Mouse (Mus musculus): Measurements from ENCODE around the gene Tcp1. TPM values are rescaled to one million over a fixed set of nuclear protein-coding genes. Genes with fewer than 3 reads are reported as not detected.

Tcp1 gene
- polyA plus RNA-seq (2012; rRNA removed), result 11.3 and 13.8 TPM in 2 replicates

DNA sequence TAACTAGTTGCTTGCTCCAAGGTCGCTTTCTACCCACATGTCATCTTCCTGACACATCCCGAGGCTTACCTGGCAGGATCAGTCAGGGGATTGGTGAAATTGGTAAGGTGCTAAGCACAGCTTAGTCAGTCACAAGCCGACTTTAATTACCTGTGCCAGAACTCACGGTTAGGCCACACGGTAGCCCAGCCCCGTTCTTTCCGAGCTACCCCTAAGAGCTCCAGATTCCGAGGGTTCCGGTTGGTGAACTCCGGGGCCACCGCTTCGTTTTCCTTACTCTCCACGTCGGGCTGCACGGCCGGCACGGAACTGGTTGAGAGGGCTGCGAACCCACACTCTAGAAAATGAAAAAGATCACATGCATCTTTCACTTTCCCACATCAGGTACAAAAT lies at the start of gene Tcp1:
Gene Tcp1 (plus strand): TSS at position 214 of the 393 bp plus-strand sequence.

DNA sequence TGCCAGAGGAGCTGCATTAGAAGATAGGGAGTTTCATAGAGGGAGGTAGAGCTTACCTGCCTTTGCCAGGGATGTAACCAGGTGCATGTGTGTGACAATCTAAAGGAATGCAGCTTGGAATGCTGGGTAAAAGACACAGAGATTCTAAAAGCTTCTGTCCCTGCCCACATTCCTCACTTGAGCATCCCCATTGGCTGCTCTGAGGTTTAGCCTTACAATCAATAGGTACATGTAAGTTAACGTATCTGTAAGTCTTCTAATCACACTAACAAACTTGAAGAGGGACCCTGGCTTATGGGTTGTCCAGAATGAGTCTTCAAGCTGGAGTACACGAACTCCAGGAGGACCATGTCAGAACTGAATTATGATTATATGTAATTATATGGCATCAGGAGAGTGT lies 47.5 kb upstream of the Tcp1 start, which contains the start of gene Mas1:
Gene Mas1 (minus strand): TSS at position 101 of the 400 bp plus-strand sequence.

DNA sequence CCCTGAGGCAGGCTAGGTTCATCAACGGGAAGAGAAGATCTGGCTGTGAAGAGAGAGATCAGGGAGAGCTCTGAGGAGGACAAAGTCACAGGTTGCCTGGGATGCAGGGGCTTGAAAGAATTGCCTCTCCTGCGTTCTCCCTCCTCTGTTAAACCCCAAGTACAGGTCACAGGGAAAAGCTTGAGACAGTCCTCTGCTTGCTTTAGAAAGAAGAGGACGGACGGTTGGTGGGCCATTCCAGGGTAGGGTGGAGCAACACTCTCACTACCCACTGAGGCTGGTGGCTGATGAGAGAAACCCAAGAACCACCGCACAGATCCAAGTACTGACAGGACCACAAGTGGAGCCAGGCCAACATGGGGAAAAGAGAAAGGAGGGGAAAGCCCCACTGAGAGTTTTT lies 39.8 kb upstream of the Tcp1 start, which contains the start of gene Mrgprh:
Gene Mrgprh (plus strand): TSS at position 301 of the 400 bp plus-strand sequence.

DNA sequence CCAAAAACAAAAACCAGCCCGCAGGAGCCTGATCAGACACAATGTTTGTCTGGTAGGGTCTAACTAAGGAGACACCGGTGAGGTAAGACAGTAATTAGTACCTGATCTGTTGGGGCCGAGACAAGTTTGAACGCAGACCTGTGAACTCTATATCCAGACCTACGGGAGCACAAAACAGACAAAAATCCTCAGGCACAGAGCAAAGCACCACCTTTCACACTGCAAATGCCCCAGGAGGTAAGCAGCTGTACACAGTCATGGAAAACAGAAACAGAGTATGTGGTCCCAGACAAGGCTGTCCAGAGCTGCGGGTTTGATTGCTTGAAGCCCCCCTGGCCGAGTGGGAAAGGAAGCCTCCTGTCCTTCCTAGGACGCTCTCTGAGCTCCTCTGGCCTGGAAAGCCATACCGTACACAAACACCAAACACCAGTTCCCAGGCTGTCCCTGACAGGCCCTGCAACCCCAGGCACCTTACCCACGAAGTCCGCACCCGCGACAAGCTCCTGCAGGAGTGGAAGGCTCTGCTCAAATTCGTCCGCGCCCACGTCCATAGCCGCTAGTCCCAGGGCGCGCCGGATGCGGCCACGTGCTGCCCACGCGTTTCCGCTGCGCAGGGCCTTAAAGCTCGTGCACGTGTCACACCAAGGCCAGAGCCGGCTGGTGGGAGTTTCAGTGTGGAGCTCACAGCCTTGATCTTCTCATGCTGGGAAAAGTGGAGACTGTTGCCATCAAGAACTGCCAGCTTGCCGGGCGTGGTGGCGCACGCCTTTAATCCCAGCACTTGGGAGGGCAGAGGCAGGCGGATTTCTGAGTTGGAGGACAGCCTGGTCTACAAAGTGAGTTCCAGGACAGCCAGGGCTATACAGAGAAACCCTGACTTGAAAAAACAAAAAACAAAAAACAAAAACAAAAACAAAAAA lies 5.9 kb upstream of the Tcp1 start, which contains the start of gene Pnldc1:
Gene Pnldc1 (minus strand): TSS at position 870 of the 920 bp plus-strand sequence.

DNA sequence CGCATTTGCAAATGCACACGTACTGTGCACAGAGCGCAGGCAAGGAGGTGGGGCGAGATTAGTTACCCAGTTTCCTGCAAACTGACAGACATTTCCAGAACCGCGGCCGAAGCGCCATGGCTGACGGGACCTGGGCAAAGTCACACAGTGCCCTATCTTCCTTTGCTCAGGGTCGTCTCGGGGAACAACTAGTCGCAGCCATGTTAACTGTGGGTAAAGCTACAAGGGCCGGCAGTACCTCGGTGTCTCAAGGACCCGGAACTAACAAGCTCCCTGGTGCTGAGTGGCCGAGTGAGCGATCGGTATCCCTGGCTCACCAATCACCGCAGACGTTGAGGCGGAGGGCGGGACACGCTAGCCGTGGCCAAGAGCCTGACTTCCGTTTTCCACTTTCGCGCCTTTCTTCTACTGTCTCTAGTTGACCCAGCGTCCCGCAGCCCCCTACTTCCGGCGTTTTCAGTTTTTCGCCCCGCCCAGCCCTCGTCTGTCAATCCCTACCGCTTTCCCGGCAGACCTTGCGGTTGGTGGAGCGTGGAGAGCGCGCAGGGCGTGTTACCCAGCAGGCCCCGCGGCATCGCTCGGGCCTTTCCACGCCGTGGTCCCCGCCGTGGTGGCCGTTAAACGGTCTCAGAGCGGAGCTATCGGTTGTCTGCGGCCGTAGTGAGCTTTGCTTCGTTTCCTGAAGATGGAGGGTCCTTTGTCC lies 531 bp downstream of the Tcp1 start, which contains the start of gene Mrpl18:
Gene Mrpl18 (minus strand): TSS at position 465 of the 703 bp plus-strand sequence.

DNA sequence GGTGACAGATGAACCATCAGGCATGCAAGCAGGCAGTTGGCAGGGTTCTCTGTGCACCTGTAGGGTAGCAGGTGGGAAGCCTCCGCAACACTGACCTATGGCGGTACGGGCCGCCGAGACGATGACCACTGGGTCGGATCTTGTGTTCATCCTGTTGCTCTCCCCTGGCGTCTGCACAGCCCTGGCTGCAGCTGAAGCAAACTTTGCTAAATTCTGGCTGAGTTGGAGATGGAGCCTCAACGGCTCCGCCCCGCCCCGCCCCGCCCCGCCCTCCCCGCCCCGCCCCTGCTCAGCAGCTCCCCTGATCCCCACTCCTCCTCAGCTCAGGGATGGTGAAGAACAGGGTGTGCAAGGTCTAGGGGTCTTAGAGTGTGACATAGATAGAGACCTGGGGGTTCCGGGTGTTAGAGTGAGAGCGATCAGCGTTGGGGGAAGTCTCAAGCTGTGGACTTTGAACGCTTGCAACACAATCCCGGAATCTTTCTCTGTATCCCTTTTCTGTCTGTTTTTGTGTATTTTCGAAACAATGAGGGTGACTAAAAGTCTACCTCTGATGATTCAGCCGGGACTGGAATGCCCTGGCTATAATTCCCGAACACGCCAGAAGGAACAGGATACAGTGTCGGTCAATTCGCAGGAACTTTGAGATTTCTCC lies 24.8 kb downstream of the Tcp1 start, which contains the start of gene Acat3:
Gene Acat3 (minus strand): TSS at position 450 of the 655 bp plus-strand sequence.

DNA sequence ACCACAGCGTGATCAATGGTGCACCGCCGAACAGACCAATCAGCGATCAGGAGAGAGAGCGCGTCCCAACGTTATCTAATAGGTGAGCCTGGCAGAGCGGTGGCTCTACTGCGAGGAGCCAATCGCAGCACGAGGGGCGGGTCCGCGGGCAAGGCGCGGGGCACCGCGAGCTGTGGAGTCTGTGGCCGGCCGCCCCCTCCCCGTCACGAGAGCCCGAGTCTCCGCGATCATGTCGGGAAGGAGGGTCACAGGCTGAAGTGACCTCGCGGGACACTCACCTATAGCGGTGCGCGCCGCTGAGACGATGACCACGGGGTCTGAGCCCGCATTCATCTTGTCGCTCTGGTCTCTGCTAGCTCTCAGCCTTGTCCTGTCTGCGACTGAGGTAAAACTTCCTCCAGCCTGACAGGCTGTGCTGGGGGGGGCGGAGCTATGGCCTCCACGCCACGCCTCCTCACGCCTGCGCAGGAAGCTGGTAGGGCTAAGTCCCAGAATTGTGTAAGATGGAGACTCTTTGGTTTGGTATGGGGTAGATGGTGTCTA lies 44.9 kb downstream of the Tcp1 start, which contains the start of gene Acat2:
Gene Acat2 (minus strand): TSS at position 417 of the 543 bp plus-strand sequence.

Other genes starting within 250 kb of the Tcp1 start
- gene Slc22a1, start 239.9 kb upstream of the Tcp1 start, polyA plus RNA-seq (2012; rRNA removed), result 3.0 and 3.7 TPM in 2 replicates
- 6.3 and 7.0 TPM in 2 replicates for gene Igf2r, start 146.0 kb upstream of the Tcp1 start, polyA plus RNA-seq (2012; rRNA removed)
- gene Mas1, start 47.6 kb upstream of the Tcp1 start, polyA plus RNA-seq (2012; rRNA removed), result 0.05 TPM in 1 of 2 replicates, not detected in the other
- gene Mrgprh, start 39.7 kb upstream of the Tcp1 start, polyA plus RNA-seq (2012; rRNA removed), result 0.05 and 0.10 TPM in 2 replicates
- 0.21 and 0.35 TPM in 2 replicates for gene Pnldc1, start 5.5 kb upstream of the Tcp1 start, polyA plus RNA-seq (2012; rRNA removed)
- 11.7 and 12.8 TPM in 2 replicates for gene Mrpl18, start 644 bp downstream of the Tcp1 start, polyA plus RNA-seq (2012; rRNA removed)
- gene Acat3, start 24.9 kb downstream of the Tcp1 start, polyA plus RNA-seq (2012; rRNA removed), result 0.09 TPM in 1 of 2 replicates, not detected in the other
- 2.6 and 3.9 TPM in 2 replicates for gene Acat2, start 45.0 kb downstream of the Tcp1 start, polyA plus RNA-seq (2012; rRNA removed)
- 4.1 TPM in 2 replicates for gene Wtap, start 78.5 kb downstream of the Tcp1 start, polyA plus RNA-seq (2012; rRNA removed)
- gene Sod2, start 91.1 kb downstream of the Tcp1 start, polyA plus RNA-seq (2012; rRNA removed), result 221 and 432 TPM in 2 replicates
- not detected in 2 replicates for gene Gpr31b, start 136.6 kb downstream of the Tcp1 start, polyA plus RNA-seq (2012; rRNA removed)
- 0.02 TPM in 1 of 2 replicates, not detected in the other for gene Tcp10b, start 145.4 kb downstream of the Tcp1 start, polyA plus RNA-seq (2012; rRNA removed)
- 0.03 TPM in 1 of 2 replicates, not detected in the other for gene Unc93a, start 216.1 kb downstream of the Tcp1 start, polyA plus RNA-seq (2012; rRNA removed)

All from stomach, adult 2 months (tissue).